Mouse (Mus musculus) stomach, adult 2 months (tissue): ENCODE results near the gene Calca. TPM values are rescaled to one million over a fixed set of nuclear protein-coding genes. Genes with fewer than 3 reads are reported as not detected.

Experiments
- polyA plus RNA-seq: library from polyadenylated mRNA; depleted of rRNA; stranded (reverse); fragments of >200 nt; gene quantifications from 2 replicates; pipeline ENCODE4 v1.2.3, GENCODE M21; 2012; rRNA removed

The Calca gene
- polyA plus RNA-seq: 0.48 and 0.74 TPM in 2 replicates

DNA sequence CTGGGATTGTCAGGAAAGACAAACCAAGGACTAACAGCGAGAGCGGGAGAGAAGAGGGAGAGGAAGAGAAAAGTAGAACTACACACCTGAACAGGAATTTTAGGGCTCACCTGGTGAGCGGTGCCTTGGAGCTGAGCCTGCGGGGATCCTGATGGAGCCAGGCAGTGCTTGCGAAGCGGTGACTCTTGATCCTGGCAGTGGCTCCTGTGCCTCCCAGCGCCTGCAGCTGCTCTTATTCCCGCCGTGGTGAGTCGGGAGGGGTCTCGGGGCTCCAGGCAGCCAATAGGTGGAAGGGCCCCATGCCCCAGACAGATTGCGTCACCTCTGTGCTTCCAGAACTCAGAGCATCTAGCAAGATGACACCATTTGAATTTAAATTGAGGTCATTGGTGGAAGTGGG is at the start of gene Calca:
TSS of gene Calca (minus strand) at position 256 of the 400 bp plus-strand sequence.

Other genes starting within 250 kb of the Calca start
- gene Pde3b, start 221.1 kb downstream of the Calca start, polyA plus RNA-seq: 2.4 and 2.6 TPM in 2 replicates
- 2.3 and 3.4 TPM in 2 replicates for gene Cyp2r1, start 73.4 kb downstream of the Calca start, polyA plus RNA-seq
- 0.82 and 1.3 TPM in 2 replicates for gene Calcb, start 82.3 kb upstream of the Calca start, polyA plus RNA-seq
- 1.7 and 2.2 TPM in 2 replicates for gene Insc, start 107.3 kb upstream of the Calca start, polyA plus RNA-seq